Mouse (Mus musculus) small intestine, adult 2 months (tissue): Measurements from ENCODE around the gene Ppara.

Experiments used
- CTCF ChIP-seq: fragments of 200-500 bp; IDR thresholded peaks from 2 replicates; pipeline ENCODE4 v1.5.1; 2012; ENCODE audit warnings: low read depth, mild to moderate bottlenecking, control low read depth, inconsistent platforms, low read length, moderate library complexity, mixed read lengths; ENCODE audit not compliant: insufficient replicate concordance, insufficient read length; ENCODE audit errors: extremely low read depth
- POLR2A ChIP-seq: fragments of 200-500 bp; IDR thresholded peaks from 2 replicates; pipeline ENCODE4 v1.6.1; 2012; ENCODE audit warnings: low read depth, mild to moderate bottlenecking, control low read depth, inconsistent platforms, low read length, moderate library complexity

DNA sequence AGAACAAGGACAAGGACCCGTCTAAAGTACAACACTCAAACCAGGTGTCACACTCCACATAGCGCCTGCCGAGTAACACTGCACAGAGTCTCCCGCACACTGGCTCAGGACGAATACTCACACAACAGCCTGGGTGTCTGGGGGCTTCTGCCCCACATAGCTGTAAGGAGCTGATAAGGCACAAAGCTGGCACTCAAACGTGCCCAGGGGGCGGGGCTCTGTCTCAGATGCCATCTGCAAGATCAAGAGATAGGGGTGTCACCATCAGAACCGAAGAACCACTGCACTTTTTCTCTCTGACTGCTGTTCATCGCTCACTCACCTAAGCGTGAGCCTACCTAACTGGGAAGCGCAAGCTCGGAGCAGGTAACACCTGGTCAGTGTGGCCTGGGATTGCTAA, 74.3 kb downstream of the Ppara start:
- TF ChIP-seq CTCF, result no peak
- TF ChIP-seq POLR2A, result no peak
